Mouse (Mus musculus): ENCODE results near the gene Cops7b.
A peak's percentile ranks its signal among the peaks of the same experiment; 100 is the strongest.

The Cops7b gene

DNA sequence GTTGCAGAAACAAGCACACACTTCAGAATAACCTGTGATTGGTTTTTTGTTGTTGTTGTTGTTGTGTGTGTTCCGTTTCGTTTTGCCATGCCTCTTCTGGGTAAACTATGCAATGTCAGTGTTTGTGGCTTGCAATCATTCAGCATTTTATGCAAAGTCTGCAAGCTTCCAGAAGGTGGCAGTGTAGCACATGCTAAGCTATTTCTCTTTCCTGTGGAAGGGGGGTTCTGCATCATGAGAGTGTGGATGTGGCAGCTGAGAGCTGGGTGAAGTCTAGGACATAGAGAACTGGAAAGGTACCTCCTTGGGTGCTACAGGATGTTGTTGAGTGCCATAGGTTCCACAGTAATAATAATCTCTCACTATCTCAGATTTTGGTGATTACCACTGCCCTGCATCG is 15.8 kb downstream of the Cops7b start:
- no peak for DNase-seq (ENCODE audit: low spot score in 2 of 2)

DNA sequence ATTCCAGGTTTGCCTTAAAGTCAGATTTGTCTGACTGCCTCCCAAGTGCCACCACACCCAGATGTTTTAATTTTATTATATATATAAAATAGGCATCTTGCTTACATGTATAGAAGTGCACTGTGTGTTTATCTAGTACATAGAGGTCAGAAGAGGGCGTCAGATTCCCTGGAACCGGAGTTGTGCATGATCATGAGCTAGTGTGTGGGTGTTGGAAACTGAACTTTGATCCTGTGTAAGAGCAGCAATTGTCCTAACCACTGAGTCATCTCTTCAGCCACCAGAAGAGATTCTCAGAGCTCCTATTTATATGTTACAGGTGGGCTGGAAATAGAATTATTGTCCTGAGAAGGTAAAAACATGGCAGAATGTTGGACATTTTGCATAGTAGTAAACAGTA is 17.4 kb downstream of the Cops7b start:
- DNase-seq (ENCODE audit: low spot score in 2 of 2), result no peak

DNA sequence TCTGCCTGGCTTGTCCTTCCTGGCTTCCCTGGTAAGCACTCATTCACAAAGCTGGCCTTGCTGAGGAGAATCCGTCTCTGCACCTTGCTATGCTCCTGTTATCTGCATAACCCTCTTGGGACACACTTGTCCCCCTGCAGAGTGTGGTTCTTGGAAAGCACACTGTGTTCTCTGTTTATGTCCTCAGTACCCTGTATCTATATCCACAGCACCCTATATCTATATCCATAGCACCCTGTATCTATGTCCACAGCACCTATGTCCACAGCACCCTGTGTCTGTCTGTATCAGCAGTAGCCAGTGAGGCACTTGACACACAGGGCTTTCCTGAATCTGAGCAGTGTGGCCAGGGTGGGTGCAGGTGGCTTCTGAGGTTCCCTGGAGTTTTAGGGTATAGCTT is 28.2 kb downstream of the Cops7b start:
- no peak for DNase-seq (ENCODE audit: low spot score in 2 of 2)

DNA sequence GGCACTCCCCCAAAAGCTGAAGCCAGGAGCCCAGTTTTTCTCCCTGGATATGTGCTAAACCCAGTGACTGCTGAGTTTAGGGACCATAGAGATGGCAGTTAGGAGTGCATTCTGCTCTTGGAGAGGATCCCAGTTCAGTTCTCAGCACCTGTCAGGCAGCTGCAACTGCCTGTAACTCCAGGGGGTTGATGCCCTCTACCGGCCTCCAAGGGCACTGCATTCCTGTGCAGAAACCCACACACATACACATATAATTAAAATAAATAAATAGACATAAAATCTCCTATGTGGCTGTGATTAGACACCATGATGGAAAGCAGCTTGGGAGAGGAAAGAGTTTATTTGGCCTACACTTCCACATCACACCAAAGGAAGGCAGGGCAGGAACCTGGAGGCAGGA is 29.4 kb downstream of the Cops7b start:
- DNase-seq (ENCODE audit: low spot score in 2 of 2), result no peak

DNA sequence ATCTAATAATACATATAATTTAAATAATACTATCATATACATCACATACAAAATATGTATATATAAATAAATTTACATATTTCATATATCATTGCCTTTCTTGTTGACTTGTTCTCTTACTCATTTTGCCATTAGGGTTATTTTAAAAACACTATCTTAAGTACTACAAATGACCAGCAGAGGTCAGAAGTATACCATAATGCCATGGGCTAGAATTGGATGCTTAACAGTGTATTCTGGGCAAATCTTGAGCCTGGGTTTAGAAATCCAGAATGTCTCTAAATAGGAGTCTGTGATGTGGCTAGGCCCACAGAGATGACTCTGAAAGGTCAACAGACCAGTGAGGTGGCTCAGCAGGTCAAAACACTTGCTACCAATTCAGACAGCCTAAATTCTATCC is 31.6 kb downstream of the Cops7b start:
- no peak for DNase-seq (ENCODE audit: low spot score in 2 of 2)

DNA sequence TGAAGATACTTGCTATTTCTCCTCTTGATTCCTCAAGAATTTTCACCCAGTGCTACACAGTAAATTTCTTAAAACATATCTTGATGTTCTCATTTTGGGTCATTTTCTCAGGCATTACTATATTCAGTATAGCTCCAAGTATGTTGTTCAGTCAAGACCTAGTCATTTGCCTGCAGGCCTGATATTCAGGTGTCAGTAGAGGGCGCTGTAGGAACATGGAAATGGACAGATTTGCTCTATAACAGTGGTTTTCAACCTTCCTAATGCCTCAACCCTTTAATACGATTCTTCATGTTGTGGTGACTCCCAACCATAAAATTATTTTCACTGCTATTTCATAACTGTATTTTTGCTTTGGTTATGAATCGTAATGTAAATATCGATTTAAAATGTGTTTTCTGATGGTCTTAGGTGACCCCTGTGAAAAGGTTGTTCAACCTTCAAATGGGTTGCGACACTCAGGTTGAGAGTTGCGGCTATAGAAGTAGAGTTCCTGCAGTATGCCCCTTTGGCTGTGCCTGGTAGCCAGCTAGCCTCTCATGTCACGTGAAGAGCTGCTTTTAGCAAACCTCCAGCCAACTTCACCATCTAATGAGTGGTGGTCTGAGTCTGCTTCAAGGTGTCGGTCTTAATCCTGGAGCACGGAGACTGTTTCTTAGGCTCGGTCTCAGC is 35.9 kb downstream of the Cops7b start:
- DNase-seq (ENCODE audit: low spot score in 2 of 2), result peak; percentile 35 to 46

DNA sequence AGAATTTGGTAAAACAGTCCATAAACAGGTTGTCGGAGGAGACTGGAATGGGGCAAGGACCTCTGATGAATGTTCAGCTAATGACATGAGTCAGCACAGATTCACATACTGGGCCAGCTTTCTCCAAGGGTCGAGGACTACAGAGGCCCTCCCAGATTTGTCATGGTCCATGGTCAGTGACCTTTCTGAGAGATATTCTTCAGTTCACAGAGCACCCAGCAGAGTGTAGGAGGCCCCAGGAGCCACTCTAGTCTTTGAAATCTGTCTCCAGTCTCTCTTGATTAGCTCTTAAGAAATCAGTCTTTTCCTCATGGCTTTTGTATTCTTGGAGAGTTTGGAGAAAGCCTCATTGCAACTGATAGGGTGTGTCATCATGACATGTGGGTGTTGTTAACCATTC is 39.6 kb downstream of the Cops7b start:
- no peak for DNase-seq (ENCODE audit: low spot score in 2 of 2)

DNA sequence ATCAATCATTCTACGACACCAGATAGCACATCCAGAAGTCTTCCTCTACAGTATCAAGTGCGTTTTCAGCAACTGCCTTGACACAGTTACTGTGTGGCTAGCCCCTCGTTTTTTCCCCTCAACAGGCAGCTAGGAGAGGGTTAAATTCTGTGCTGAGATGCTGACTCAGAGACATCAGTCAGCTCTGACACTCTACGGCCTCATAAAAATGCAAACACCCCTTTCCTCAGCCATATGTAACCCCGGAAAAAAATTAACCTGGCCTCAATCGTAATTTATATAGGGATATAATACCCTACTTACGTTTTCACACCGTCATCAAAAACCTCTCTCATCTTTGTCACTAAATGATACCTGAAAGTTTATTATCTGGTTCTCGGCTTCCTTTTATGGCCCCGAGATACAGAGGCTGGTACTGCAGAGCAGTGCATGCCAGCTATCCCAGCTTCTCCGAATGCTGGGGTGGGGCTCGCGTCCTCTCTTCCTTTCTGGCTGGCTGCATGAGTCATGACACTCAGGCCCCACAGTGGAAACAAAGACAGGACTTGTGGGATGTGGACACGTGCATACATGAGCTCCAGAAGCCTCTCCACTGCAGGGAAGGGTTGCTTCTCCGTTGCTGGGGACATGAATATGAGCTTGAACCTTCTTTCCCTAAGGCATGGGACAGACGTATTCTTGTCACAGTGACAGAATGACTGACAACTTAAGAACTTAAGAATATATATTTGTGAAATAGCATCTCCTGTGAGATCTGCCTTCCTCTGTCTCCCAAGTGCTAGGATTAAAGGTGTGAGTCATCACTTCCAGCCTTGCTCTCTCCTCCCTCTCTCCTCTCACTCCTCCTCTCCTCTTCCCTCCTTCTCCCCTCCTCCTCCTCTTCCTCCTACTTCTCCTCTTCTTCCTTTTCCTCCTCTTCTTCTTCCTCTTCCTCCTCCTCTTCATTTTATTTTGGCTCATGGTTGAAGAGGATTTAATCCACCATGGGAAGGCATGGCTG is 40.6 kb downstream of the Cops7b start:
- no peak for DNase-seq (ENCODE audit: low spot score in 2 of 2)

DNA sequence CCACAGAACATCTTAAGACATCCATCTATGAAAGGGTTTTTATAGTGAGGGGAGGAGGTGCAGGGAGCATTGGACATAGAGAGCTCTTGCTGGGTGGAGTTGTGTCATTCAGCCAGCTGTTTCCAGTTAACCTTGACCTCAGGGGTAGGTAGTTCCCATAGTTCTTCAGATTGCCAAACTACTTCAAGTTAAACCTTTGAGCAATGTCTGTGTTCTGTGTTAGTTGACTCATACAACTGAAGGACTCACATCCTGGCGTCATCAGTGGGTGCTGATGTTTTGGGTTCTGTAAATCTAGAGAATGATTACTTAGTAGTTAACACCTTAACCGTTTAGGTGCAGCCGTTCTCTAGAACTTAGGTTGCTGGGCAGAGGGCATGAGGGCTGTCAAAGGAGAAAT is 45.6 kb downstream of the Cops7b start:
- no peak for DNase-seq (ENCODE audit: low spot score in 2 of 2)

DNA sequence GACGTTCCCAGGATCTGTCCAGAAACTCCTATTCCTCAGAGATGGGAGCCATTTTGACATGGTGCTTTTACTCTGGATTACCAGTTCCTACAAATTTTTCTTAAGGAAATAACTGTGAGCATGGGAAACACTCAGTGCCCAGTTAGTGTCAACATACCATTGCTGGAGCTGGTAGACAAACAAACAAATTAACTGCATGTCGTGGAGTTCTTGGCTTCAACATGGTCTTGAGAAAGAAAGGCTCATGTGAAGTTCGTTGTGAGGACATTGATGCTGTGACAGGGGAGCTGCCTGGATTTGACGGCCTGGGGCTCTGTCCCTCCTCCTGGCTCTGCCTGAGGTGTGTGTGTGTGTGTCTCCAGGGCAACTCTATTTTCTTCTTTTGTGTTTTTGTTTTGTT is 47.2 kb downstream of the Cops7b start:
- DNase-seq (ENCODE audit: low spot score in 2 of 2), result no peak

DNA sequence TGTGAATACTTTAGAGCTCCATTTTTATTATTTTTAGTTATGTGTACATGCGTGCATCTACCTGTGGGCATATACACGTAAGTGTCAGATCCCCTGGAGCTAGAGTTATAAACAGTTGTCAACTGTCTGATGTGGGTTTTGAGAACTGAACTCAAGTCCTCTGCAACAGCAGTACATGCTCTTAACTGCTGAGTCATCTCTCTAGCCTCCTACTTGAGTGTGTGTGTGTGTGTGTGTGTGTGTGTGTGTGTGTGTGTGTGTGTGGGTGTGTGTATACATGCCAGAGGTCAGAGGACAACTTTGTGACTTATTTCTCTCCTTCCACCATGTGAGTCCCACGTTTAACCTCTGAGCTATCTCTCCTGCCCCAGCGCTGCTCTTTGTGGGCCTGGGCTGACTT is 47.8 kb downstream of the Cops7b start:
- DNase-seq (ENCODE audit: low spot score in 2 of 2), result no peak

DNA sequence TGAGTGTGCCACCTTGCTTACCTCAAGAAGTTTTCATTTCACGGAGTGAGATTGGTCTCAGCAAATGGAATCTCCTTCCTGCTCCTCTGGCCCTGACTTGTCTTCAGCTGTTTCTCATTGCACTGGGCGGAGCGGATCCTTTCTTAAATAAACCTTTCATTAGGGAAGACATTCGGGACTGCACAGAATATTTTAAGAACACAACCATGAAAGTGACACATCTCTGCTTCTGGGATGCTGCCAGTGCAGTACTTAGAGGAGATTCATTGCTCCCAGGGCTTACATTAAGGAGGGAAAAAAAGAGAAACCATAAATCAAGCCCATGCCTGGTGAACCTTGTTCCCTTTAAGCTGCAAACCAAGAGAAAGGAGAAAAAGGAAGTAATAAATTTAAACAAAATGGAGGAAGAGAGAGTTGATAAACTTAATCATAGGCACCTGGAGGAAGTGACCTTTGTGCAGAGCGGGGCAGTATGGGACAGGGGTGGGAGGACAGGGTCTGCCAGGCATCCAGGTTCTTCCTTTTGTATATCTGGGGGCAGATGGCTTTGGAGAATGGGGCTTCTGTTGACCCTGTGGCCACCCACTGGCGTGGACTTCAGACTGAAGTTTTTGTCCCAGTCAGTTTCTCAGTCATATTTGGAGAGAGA is 50.2 kb downstream of the Cops7b start:
- no peak for DNase-seq (ENCODE audit: low spot score in 2 of 2)

DNA sequence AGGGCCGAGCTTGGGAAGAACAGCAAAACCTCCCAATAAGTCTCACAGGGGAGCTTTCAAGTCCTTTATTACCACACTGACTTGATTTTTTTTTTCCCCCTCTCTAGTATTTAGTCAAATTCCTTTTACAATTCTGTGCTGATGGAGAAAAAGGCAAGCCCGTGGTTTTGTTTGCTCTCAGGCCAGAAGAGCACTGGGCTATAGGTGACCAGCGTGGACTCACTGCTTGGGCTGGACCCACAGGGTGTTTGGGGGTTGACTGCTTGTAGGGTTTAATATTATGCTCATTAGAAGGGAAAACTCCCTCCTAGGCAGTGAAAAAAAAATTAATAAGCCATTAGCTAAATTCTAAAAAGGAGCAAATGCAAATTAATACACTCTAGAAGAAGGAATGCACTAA is 50.7 kb downstream of the Cops7b start:
- no peak for DNase-seq (ENCODE audit: low spot score in 2 of 2)

DNA sequence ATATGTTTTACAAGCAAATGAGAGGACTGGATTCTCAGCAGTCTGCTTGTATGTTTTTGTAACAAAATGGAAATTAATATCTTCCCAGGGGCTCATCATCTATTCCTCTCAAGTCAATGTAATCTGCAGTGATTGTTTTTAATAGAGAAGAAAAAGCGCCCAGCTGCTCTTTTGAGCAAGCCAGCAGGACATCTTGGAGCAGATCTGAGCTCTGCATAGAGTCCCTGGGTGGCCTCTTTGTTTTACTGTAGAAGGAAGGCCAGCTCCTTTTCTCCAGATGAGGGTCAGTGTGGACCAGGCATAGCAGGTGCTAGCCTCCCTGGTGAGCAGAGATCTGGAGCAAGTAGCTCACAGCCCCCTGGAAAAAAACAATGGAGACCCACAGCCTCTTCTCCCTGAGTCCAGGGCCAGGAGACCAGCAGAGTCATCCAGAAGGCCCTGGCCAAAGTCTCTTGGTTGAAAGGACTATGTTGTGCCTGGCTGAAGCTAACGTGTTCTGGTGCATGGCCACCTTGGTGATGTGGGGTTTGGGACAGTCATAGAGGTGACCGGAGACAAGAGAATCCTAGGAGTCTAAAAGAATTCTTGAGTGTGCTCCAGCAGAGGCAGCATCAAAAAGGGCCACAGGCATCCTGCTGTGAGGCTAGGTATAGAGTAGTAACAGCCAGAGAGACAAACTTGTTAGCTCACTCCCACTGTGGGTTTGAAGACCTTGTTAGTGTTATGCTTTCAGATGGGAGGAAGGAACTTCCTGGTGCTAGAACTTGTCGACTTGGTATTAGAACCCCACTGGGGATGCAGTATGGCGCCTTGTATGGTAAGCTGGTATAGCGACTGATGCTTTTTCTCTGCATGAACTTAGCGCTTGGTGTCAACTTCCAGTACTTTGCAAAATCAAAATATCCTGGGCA is 51.4 kb downstream of the Cops7b start:
- DNase-seq (ENCODE audit: low spot score in 2 of 2), result no peak

DNA sequence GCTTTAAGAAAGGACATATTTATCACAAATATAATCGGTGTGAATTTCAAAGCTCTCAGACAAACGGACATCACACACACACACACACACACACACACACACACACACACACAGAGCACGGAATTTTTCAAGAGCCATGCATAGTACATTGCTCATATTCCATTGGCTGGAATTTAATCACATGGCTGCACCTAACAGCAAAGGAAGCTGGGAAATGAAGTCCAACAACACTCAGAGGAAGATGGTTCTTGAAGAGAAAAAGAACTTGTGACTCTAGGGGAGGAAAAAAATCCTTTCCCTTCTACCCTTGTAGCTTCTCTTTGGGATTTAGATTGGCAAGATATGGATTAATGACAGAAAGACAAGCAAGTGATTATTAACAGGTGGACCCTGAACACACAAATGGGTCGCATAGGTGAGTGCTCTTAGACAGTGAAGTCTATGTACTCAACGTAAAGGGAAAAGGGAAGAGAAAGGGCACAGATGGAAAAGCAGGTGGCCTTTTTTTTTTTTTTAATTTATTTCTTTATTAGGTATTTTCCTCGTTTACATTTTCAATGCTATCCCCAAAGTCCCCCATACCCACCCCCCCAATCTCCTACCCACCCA is 52.2 kb downstream of the Cops7b start:
- no peak for DNase-seq (ENCODE audit: low spot score in 2 of 2)

DNA sequence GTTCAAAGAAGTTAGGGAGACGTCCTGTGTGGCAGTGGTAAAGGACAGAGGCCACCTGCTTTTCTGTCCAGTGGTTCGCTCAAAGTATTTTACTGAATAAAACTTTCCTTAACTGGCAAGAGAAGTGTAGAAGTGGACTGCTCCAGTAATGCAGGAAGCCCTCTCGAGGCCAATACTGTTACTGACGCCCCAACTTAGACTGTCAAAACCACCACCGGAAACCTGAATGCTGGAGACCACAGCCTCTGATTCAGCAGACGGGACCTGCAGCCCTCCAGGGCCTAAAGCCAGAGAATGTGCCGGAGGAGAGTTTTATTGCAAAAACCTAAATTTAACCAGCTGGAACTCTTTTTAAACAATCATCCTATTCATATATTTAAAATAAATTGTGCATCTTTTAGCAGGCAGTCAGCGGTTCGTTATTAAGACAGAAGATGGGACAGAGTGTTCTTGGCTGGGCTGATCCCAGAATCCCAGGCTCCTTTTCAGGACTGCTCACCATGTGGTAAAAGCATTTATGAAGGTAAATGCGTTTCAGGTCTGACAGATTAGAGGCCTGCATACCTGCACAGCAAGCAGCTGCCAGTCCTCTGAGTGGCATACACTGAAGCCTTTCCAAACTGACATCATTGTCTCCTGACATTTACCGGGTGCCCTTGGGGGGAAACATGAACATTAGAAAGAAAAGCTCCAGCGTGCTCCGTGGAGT is 60.6 kb downstream of the Cops7b start:
- DNase-seq (ENCODE audit: low spot score in 2 of 2), result no peak

DNA sequence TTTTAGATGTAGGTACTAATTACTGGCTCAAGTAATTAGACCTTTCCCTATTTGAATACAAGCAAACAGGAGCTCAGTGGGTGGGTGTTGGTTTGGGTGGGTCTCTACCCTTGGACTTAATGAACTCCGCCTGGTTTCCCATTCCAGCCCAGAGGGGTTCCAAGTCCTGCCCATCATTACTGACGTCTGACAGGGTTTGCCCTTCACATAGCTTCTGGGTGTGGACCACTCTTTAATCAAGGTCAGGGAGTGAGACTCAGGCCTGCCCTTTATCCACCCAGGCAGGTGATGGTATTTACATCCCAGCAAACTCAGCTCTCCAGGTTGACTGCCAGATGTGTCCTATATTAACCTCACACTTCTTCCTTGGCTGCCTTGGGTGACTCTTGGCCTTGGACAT is 64.8 kb downstream of the Cops7b start:
- no peak for DNase-seq (ENCODE audit: low spot score in 2 of 2)

DNA sequence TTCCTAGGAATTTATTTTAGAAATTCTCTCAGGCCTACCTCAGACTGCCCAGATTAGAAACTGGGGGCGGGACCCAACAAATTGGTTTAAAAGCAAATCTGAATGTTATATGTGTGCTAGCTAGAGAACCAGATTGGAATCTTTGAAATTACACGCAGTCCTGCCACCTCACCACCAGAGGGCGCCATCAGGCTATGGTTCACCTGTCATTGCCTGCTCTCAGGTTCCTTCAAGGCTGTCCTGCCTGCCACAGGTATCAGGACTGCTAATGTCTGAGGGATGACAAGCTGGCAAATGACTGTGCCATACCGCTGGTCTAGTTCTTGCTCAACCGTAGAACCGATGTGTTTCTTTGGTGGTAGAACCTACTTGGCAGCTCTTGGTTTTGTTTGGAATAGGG is 67.6 kb downstream of the Cops7b start:
- DNase-seq (ENCODE audit: low spot score in 2 of 2), result peak; percentile 46 to 65

DNA sequence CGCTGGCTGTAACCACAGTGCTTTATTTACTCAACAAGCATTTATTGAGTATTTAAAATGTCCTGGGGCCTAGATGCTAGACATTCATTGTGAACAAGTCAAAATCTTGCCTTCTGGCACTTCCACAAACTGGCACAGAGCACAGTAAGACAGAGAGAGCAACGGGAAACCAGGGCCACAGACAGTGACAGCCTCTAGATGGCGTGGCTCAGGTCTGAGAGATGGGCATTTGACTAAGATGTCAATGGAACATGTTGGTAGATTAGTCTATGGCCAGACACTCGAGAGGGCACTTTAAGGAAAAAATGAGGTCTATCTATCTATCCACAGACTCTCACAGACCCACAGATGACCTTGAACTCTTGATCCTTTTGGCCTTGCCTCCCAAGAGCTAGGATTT is 70.0 kb downstream of the Cops7b start:
- no peak for DNase-seq (ENCODE audit: low spot score in 2 of 2)

DNA sequence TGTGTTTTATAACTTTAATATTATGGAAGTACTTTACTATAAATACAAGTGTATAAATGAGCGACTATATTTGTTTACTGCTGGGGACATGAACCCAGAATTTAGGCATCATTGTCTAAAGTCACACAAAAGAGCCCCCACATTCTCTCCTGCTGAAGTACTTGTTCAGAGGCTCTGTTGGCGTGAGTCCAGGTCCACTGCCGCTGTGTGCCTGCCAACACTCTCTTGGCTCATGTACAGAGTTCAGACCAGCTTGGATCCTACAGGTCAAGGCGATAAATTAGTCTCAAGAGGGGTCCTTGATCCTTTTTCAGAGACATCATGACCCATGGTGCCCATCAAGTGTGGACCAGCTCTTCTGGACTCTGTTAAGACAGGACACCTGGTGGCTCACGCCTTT is 74.4 kb downstream of the Cops7b start:
- DNase-seq (ENCODE audit: low spot score in 2 of 2), result peak in 1 of 2 experiments; percentile 24
